Mouse (Mus musculus) T-cell, adult 2 months (primary cell): Measurements from ENCODE around the gene Tppp.
A peak's percentile ranks its signal among the peaks of the same experiment; 100 is the strongest.
"Not testable (repeated sequence)": the region's sequence is repeated elsewhere in the genome, so short reads cannot be mapped to it uniquely, and the experiment has no call there.

ENCODE experiments used
- DNase-seq: peaks from one replicate; pipeline ENCODE4 v3.0.0; 2022; ENCODE audit warnings: low spot score

The Tppp gene

GRCm38 (mm10) chr13:74008948-74009718 is at the start of gene Tppp:
Gene Tppp, plus strand, starts transcription at chr13:74009407.
- DNase-seq: peak; percentile 88

DNA sequence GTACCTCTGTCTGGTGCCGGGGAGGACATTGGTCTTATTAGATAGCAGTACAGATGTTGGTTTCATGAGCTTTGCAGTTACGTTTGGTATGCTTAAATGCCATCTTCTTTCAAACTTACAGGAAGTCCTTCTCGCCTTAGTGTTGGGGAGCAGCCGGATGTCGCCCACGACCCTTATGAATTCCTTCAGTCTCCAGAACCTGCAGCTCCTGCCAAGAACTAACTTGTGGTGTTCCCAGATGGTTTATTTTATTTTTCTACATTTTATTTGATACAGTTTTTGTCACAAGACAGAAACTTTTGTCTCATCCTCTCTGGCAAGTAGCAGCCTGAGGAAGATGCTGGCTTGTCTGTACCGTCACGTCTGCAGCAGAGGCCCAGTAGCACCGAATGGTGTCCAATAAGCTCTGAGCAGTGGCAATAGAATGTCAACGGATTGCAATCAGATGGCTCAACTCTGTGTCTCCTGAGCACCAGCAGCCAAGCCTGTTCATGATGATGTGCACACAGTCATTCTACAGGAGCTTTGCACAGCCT is 49.0 kb upstream of the Tppp start:
- no peak for DNase-seq

DNA sequence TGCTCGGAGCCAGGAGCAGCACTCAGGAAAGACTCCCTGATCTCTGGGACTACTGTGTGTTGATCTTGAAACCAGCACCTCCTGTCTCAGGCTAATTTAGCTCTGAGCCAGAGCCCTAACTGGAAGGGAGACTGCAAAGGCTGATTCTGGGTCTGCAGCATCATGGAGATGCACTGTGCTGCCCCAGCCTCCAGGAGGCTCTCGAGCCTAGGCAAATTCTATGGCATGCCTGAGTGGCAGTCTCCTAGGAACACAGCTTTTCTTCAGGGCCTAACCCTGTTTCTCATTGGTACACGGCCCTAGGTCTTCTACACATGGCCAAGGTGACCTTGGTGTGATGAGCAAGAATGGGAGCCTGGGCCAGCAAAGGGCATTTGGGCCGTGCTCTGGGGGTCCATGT is 48.0 kb upstream of the Tppp start:
- no peak for DNase-seq

- DNase-seq: no peak
Measured at GRCm38 (mm10) chr13:73963551-73963950, 45.7 kb upstream of the Tppp start, which contains the start of gene Zdhhc11. Gene Zdhhc11, plus strand, starts transcription at chr13:73963851.

- DNase-seq: peak; percentile 6
Measured at GRCm38 (mm10) chr13:73970545-73971448, 38.4 kb upstream of the Tppp start.

DNA sequence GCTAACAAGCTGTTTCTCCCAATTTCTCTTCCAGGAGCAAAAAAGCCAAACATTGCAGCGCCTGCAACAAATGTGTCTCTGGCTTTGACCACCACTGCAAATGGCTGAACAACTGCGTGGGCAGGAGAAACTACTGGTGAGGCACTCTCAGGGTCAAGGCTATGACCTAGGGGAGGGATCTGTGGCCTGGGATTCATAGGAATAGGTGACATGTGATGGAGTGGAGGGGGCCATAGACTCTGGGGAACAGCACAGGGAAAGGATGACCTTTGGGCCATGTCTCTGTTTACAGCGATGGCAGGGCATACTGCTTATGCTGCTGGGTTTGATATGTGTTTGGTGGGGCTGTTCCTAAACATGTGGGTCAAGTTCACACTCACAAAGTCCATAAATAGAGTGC is 34.7 kb upstream of the Tppp start:
- no peak for DNase-seq

DNA sequence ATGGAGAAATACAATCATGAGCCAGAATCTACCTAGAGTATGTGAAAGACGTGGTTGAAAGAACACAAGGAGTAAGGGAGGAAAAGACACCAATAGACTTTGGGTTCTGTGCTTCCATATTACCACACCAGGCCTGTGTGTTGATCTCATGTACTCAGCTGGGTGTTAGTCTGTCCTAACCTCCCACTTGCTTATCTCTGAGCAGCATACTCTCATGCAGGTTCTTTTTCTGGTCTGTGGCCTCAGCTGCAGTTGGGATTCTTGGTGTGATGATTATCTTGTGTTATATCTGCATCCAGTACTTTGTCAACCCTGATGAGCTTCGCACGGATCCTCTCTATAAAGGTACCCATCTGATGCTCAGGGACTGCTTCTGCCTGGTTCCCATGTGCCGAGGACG is 32.3 kb upstream of the Tppp start:
- no peak for DNase-seq

GRCm38 (mm10) chr13:73990325-73990724 is 18.9 kb upstream of the Tppp start:
- no peak for DNase-seq

GRCm38 (mm10) chr13:73990761-73991160 is 18.4 kb upstream of the Tppp start:
- DNase-seq: no peak

GRCm38 (mm10) chr13:73991267-73991666 is 17.9 kb upstream of the Tppp start:
- DNase-seq: no peak

- DNase-seq: no peak
Measured at GRCm38 (mm10) chr13:73996456-73996855, 12.8 kb upstream of the Tppp start.

GRCm38 (mm10) chr13:74000519-74000918 is 8.7 kb upstream of the Tppp start:
- DNase-seq: no peak

GRCm38 (mm10) chr13:74000961-74001360 is 8.2 kb upstream of the Tppp start:
- no peak for DNase-seq

DNA sequence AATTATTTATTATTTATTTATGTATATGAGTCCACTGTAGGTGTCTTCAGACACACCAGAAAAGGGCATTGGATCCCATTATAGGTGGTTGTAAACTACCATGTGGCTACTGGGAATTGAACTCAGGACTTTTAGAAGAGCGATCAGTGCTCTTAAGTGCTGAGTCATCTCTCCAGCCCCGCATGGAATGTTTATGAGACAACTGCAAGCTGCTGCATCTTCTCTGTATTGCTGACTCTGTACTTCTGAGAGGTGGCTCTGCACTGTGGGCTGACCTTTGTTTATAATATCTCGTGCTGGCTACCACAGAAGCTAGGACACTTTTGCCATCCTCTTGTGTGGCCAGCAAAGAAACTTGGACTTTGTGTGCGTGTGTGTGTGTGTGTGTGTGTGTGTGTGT is 7.7 kb upstream of the Tppp start:
- no peak for DNase-seq

- DNase-seq: not testable (repeated sequence)
Measured at GRCm38 (mm10) chr13:74006881-74007280, 2.3 kb upstream of the Tppp start.

DNA sequence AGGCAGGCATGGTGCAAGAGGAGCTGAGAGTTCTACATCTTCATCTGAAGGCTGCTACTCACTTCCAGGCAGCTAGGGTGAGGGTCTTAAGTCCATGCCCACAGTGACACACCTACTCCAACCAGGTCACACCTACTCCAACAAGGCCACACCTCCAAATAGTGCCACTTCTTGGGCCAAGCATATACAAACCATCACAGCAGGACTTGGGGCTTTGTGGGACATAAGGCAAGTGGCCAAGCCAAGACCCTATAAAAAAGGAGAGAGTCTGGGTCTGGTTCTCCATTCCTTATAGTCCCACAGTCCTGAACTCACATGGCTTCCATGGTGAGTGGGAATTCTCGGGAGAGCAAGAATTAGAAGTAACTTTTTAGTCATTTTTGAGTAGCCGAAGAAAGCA is 991 bp upstream of the Tppp start:
- not testable (repeated sequence) for DNase-seq

DNA sequence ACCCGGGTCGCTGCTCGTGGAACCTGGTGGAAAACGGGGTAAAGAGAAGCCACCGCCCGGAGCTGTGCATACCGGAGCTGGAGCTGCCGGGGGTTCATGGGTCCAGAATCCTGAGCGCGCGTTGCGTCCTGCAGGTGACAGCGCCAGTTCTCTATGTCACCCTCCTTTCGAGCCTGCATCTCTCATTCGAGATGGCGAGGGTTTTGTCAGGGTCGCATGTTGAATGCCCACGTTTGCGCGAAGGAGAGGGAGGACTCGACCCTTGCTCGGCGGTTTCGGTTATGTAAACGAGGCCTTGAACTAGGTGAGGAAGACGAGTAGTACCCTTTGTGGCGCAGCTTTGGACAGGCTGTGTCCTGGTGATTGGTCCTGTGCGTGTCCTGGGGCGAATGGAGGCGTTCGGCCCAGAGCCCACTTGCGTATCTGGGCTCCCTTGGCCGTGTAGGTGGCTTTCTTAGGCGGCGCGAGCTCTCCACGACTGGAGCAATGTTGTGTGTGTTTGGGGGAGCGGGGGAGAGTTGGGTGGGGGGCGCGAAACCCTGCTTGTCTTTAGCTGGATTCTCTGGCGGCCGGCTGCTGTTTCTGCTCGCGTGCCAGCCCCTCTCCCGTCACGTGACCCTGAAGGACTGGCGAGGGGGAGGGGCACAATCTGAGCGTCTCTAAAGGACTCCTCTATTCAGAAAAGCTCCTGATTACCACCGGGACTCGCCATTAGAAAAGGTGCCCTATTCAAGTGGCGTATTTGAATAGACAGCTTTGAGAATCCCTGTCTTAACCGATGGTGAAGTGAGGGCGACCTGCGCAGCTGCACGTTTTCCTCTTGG is 796 bp downstream of the Tppp start:
- DNase-seq: peak; percentile 4

- DNase-seq: no peak
Measured at GRCm38 (mm10) chr13:74010678-74011077, 1.5 kb downstream of the Tppp start.

GRCm38 (mm10) chr13:74015908-74016307 is 6.7 kb downstream of the Tppp start:
- DNase-seq: no peak

- DNase-seq: no peak
Measured at GRCm38 (mm10) chr13:74017426-74017825, 8.2 kb downstream of the Tppp start.

DNA sequence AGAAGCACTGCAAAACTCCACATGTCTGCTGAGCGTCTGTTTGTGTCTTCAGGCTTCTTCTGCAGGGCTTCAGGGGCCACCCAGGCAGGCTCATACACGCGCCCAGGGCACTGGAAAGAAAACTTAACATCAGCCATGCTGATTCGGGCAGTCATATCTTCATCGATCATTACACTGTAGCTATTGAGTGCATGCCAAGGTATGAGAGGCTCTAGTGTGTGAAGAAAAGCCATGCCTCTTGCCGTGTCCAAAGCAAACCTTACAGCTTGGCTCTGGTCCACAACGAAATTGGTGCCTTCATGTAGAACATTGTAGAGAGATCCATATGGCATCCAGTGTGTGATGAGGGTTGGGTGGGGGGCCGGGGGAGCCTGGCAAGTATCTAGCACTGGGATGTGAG is 9.8 kb downstream of the Tppp start:
- not testable (repeated sequence) for DNase-seq
